Mouse (Mus musculus): ENCODE data around the gene Poc1a.

The Poc1a gene

DNA sequence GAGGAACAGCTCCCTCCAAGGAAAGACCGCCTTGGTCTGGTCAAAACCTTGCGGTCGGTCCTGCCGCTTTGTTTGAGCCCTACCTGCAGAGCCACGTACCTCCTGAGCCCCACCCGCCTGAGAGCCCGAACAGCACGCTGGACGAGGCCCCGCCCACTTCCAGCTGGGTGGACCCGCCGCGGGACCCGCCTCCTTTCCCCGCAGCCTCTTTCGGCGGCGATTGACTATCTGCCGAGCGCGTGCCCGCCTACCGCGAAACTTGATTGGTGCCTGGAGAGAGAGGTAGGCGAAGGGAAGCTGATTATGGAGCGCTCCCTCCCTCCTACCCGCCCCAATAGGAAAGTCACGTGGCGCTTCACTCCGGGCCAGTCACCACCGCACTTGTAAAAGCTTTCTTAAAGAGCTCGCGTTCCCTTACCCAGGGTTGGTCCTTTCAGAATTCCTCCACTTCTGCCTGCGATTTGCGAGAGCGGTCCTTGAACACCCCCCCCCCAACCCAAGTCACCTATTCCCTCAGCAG is 86.8 kb downstream of the Poc1a start:
- DNase-seq (ENCODE audit: low spot score in 2 of 2): peak; percentile 98

- DNase-seq (ENCODE audit: low spot score in 2 of 2): peak; percentile 75 to 79
These were observed 87.4 kb downstream of the Poc1a start, which contains the start of gene Dusp7 for GRCm38 (mm10) chr9:106368112-106368717. Gene Dusp7, plus strand, starts transcription at chr9:106368632.

DNA sequence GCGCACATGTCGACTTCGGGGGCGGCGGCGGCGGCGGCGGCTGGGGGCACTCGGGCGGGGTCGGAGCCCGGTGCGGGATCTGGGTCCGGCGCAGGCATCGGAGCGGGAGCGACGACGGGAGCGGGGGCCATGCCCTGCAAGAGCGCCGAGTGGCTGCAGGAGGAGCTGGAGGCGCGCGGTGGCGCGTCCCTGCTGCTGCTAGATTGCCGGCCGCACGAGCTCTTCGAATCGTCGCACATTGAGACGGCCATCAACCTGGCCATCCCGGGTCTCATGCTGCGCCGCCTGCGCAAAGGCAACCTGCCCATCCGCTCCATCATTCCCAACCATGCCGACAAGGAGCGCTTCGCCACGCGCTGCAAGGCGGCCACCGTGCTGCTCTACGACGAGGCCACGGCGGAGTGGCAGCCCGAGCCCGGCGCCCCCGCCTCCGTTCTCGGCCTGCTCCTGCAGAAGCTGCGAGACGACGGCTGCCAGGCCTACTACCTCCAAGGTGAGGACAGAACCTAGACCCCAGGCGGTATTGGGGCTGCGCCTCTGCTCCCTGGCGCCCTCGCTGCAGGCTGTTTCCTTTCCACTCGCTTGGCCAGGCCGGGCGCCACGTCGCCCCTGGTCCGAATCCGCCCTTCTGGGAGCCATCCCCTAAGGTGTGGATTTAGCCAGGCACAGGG is 88.1 kb downstream of the Poc1a start:
- DNase-seq (ENCODE audit: low spot score in 2 of 2): peak; percentile 50 to 56

DNA sequence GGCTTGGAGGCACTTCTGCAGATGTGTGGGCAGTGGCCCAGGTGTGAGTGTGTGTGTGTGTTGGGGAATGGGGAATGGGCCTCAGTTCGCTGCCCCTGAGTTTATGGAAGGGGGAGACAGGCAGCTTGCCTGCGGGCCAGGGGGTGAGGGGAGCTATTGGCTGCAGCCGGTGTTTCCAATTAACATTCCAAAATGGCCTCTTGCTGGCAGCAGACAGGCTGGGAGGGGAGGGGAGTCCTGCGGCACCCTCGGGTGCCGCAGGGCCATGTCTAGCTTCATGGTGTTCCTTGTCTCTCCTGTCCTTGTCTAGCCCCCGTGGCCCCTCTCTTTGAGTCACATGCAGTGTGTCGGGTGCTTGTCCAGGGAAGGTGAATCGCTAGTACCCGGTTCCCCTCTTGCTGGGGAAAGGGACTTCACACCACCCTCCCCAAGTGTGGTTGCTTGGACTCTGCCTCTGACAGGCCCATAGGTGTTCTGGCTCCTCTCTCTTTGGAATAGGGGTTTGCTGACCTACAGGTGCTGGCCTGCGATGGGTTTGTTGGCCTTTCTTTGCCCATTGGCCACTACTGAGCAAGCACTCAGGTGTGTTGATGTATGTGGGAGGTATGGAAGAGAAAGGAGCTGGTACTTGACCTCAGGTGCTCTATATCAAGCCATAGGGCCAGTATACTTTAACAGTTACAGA is 89.1 kb downstream of the Poc1a start:
- DNase-seq (ENCODE audit: low spot score in 2 of 2): no peak

GRCm38 (mm10) chr9:106370620-106371383 is 89.9 kb downstream of the Poc1a start:
- no peak for DNase-seq (ENCODE audit: low spot score in 2 of 2)

DNA sequence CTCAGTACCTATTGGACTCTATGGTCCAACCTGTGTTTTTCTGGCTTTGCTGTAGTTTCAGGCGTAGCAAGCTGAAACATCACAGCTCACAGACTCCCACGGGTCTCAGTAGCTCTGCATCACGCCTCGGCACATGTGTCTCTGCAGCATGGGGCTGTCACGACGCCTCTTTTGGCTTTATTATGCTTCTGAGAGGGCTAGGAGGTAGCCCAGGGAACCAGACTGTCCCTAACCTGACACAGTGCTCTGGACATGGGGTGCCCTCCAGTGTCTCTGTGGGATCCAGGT is 90.5 kb downstream of the Poc1a start:
- peak; percentile 77 to 80 for DNase-seq (ENCODE audit: low spot score in 2 of 2)

- DNase-seq (ENCODE audit: low spot score in 2 of 2): peak; percentile 72 to 81
These were observed 90.9 kb downstream of the Poc1a start for GRCm38 (mm10) chr9:106371776-106372175.

DNA sequence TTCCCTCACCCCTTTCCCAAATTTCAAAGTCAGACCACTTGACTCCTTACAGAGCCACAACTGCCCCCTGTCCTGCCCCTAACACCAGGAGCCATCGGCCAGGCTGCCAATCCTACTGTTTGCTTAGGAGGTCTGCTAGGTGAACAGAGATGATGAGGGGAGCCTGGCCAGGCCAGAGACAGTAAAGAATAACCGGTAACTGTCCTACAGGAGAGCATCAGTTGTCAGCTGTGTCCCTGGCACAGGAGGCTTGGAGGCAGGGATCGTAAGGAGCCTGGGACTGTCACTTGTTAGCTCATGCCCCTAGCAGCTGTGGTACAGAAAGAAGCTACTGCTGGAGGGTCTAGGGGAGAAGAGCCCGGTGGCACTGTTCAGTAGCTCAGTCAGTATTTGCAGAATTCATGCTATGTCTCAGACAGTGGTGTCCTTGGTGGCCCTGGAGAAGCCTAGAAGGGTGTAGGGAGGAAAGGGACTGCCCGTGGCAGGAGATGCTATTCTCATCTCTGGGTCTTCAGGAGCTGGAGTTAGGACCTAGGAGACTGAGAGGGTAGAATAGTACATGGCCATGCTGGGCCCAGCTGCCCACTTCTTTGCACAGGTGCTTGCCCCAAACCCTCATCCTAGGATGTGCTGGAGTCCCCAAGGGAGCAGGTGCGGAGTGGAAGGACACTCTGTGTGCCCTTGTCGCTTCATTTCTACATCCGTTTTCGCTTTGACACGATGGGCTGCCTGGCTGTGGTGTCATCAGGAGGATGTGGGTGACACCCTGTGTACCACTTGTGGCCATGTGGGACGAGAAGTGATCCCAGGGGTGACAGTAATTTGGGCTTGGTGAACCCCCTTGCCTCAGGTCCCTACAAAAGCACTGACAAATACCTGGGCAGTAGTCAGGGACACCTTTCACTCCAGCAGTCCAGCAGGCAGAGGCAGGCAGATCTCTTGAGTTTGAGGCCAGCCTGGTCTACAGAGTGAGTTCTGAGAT is 91.9 kb downstream of the Poc1a start:
- no peak for DNase-seq (ENCODE audit: low spot score in 2 of 2)

DNA sequence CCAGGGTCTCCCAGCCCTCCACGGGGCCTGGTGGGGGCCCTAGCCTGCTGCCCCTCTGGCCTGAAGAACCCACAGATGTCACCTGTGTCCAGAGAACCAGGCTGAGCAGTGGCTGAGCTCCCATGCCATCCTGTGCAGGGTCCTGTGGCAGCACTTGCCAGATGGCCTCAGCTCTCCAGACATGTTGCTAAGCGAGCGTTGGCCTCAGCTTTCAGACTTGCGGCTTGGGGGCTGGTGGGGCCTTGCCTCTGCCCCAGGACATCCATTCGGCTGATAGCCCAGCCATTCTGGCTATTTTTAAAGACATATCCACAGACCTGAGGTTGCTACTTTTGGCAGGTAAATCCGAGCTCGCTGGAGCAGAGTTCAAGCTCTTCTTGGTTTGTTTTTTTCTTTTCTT is 93.1 kb downstream of the Poc1a start:
- DNase-seq (ENCODE audit: low spot score in 2 of 2): no peak

DNA sequence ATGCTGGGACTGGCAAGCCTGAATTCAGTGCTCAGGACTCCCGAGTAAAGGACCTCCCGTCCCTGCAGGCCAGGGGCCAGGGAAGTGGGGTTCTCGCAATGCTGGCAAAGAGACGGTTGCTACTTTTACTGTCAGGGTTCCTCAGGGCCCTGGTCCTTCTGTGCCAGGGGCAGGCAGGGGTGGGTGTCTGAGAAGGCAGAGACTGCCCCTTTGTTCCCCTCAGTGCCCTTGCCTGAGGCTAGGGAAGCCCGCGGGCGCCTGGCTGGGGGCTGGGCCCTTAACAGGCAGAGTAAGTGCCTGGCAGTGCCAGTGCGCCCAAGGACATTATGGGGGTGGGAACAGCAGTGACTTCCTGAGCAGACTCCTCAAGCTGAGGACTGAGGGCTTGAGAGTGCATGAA is 96.4 kb downstream of the Poc1a start:
- DNase-seq (ENCODE audit: low spot score in 2 of 2): no peak

DNA sequence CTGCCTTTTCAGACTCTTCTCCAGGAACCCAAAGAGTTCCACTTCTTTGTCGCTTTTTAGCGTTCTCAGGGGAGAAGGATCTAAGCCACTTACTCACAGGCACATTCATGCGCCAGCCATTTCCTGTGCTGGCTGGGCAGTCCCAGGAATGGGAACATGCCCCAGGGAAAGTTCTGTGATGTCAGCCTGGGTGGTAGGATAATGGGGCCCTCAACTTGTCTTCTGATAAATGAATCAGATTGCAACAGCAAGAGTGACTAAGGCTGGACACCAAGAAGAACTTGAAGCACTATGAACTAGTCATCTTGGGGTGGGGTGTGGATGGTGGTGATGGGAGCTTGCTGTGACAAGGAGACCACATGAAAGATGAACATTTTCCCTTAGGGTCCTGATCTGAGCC is 97.2 kb downstream of the Poc1a start:
- DNase-seq (ENCODE audit: low spot score in 2 of 2): no peak

DNA sequence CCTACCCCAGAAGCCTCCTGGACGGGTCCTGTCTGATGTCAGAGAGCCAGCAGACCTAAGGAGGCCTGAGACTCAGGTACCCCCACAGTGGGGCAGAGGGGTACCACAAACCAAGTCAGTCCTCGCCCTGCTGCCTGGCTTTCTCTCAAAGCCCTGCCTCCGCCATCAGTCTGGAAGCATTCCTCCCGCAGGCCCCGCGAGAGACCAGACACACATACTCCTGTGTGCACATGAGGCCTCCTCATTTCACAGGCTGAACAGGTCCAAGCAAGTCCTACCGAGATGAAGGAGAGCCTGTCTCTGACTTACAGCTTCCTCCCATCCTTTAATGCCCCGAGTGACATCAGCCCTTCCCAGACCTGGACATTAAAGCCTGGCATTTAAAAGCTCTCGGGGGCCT is 97.9 kb downstream of the Poc1a start:
- DNase-seq (ENCODE audit: low spot score in 2 of 2): no peak

DNA sequence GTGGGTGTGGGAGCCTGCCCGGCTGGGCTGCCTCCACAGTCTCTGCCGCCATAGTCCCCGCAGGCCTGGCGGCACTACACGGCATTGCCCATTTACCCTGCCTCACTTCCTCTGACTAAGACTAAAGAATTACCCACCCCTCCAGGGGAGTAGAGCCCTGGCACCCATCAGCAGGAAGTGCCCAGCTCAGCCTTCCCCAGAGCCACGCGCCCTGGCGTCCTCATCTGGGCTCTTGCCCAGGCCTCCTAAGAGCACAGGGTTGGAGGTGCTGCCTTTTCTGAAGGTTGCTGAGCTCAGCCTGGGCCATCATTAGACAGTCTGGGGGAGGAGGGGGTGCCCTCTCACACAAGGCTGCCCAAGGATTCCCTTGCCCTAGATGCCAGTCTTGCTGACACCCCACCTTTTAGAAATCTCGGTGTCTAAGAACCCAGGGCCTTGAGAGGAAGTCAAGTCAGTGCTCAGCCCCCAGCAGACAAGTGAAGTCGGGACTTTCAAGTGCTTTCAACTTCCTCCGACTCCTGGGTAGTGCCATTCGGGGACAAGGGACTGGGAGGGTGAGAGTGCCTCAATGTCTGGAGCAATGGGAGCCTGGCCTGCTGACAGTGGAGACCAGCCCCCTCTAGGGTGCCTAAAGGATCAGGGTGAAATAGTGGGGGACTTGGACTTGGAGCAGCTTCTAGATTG is 105.5 kb downstream of the Poc1a start:
- no peak for DNase-seq (ENCODE audit: low spot score in 2 of 2)

- DNase-seq (ENCODE audit: low spot score in 2 of 2): no peak
These were observed 112.1 kb downstream of the Poc1a start for GRCm38 (mm10) chr9:106392828-106393527.

- no peak for DNase-seq (ENCODE audit: low spot score in 2 of 2)
These were observed 112.7 kb downstream of the Poc1a start for GRCm38 (mm10) chr9:106393548-106393947.

DNA sequence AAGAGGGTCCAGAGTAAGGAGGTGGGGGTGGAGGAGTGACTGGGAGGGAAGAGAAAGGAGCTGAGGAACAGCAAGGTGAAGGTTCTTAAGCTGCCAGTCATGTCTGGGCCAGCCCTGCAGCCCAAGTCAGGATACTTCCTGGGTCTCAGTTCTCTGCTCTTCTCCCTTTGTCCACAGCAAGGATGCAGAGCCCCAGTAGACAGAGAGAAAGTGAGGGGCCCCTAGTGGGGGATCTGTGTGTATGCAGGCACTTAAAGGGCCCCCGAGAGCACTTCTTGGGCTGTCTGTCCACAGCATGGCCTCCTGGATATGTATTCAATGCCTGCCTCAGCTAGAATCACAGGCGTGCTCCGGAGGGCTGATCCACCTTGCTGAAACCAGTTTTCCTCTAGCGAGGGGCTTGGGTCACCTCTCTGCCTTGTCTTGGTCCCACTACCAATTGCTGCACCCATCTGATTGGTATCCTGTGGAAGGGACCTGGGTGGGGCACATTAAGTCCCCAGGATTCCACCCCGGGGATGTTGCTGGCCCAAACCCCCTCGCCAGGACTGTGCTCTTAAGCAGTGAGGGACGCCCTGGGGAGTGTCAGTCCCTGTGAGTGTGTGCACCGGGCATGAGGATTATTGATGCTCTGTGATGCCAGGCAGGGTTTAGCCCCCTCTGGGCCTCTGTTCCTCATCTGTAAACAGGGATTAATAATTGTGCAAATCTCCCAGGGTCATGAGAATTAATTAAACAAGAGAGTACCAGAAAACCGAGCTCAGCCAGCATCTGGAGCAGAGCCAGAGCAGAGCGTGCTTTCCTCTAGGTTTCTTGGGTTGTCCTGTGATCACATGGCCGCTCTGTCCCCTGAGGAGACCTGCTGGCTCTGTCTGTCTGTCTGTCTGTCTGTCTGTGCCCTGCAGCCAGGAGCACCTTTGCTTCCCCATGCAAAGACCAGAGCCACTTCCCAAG is 114.1 kb downstream of the Poc1a start:
- DNase-seq (ENCODE audit: low spot score in 2 of 2): no peak

- DNase-seq (ENCODE audit: low spot score in 2 of 2): no peak
These were observed 116.9 kb downstream of the Poc1a start for GRCm38 (mm10) chr9:106397733-106398132.

GRCm38 (mm10) chr9:106398667-106399311 is 117.9 kb downstream of the Poc1a start:
- DNase-seq (ENCODE audit: low spot score in 2 of 2): no peak

Data from right cerebral cortex, adult 2 months (tissue).